Mouse (Mus musculus) C2C12 (cell line): Measurements from ENCODE around the gene Dnajc1.

Experiments
- CEBPB ChIP-seq: IDR thresholded peaks from one replicate; pipeline ENCODE4 v1.6.1; 2011; ENCODE audit warnings: low read depth, mild to moderate bottlenecking, control low read depth, moderate library complexity
- CTCF ChIP-seq: IDR thresholded peaks from one replicate; pipeline ENCODE4 v1.5.1; 2011; ENCODE audit not compliant: control insufficient read depth, insufficient read depth, insufficient read length
- FOSL1 ChIP-seq: IDR thresholded peaks from one replicate; pipeline ENCODE4 v1.8.0; 2011; ENCODE audit warnings: mild to moderate bottlenecking, low read length; ENCODE audit not compliant: poor library complexity, insufficient read depth, severe bottlenecking
- MAX ChIP-seq: IDR thresholded peaks from one replicate; pipeline ENCODE4 v1.6.1; 2011; ENCODE audit warnings: mild to moderate bottlenecking, control low read depth
- MYOD1 ChIP-seq: IDR thresholded peaks from one replicate; pipeline ENCODE4 v1.6.1; 2011; ENCODE audit warnings: low read depth; ENCODE audit not compliant: control insufficient read depth, insufficient read length
- MYOG ChIP-seq: IDR thresholded peaks from one replicate; pipeline ENCODE4 v1.6.1; 2011; ENCODE audit not compliant: control insufficient read depth, insufficient read length; ENCODE audit errors: extremely low read depth
- USF1 ChIP-seq: IDR thresholded peaks from one replicate; pipeline ENCODE4 v1.6.1; 2011; ENCODE audit warnings: low read depth, mild to moderate bottlenecking, control low read depth, moderate library complexity

GRCm38 (mm10) chr2:18208578-18208977, 184.1 kb downstream of the Dnajc1 start:
- TF ChIP-seq CTCF (no peak), MAX (no peak), USF1 (no peak), MYOG (no peak), FOSL1 (no peak), MYOD1 (no peak), CEBPB (no peak)
